Mouse (Mus musculus): ENCODE measurements around the gene Pcsk5. TPM values are rescaled to one million over a fixed set of nuclear protein-coding genes. Genes with fewer than 3 reads are reported as not detected.

The Pcsk5 gene
- polyA plus RNA-seq, 1 experiment = not detected

DNA sequence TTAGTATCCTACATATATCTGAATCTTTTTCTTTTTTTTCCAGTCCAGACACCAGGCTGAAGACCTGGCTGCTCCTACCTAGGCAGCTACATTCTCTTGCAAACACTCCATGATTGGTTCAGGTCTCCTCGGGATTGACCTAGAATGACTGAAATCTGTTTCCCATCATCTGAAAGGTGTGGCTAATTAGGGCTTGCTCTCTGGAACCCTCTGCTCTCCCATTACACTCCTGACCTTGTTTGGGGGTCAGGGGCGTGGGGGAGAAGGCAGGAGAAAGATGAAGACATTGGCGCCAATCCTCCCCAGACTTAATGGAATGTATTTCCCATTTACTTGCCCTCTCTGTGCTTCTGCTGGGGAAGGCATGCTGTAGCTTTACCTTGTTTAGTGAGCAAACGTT, 366.2 kb downstream of the Pcsk5 start:
- no peaks in the 10 kb centered on the region for H3K36me3 ChIP-seq (ENCODE audit: control insufficient read depth, insufficient read depth)
- TF ChIP-seq POLR2AphosphoS2 (IDR thresholded peaks at IDR 0.05; ENCODE audit: insufficient read length, low read depth) (no peak), MYOG (IDR thresholded peaks at IDR 0.05; ENCODE audit: control insufficient read depth in 1 of 3, insufficient read depth in 1 of 3, insufficient read length in 2 of 3, low read depth in 2 of 3) (no peak), TCF3 (IDR thresholded peaks at IDR 0.05; ENCODE audit: insufficient read length, low read depth) (no peak), USF1 (IDR thresholded peaks at IDR 0.05; ENCODE audit: low read depth) (no peak), MAX (IDR thresholded peaks at IDR 0.05; ENCODE audit: low read depth) (no peak), MYOD1 (IDR thresholded peaks at IDR 0.05; ENCODE audit: control insufficient read depth in 1 of 3, insufficient read length in 2 of 3, low read depth in 2 of 3) (no peak), REST (IDR thresholded peaks at IDR 0.05; ENCODE audit: insufficient read depth, insufficient read length) (no peak), POLR2A (IDR thresholded peaks at IDR 0.05; ENCODE audit: insufficient read length, low read depth) (no peak), SRF (IDR thresholded peaks at IDR 0.05; ENCODE audit: control insufficient read depth, insufficient read length, low read depth) (no peak), TCF12 (IDR thresholded peaks at IDR 0.05; ENCODE audit: insufficient read depth, poor library complexity, severe bottlenecking) (no peak), E2F4 (IDR thresholded peaks at IDR 0.05; ENCODE audit: insufficient read depth) (no peak), CEBPB (IDR thresholded peaks at IDR 0.05; ENCODE audit: insufficient read depth, poor library complexity, severe bottlenecking) (no peak)
- H3K4me3 ChIP-seq = no peak overlapping the region

DNA sequence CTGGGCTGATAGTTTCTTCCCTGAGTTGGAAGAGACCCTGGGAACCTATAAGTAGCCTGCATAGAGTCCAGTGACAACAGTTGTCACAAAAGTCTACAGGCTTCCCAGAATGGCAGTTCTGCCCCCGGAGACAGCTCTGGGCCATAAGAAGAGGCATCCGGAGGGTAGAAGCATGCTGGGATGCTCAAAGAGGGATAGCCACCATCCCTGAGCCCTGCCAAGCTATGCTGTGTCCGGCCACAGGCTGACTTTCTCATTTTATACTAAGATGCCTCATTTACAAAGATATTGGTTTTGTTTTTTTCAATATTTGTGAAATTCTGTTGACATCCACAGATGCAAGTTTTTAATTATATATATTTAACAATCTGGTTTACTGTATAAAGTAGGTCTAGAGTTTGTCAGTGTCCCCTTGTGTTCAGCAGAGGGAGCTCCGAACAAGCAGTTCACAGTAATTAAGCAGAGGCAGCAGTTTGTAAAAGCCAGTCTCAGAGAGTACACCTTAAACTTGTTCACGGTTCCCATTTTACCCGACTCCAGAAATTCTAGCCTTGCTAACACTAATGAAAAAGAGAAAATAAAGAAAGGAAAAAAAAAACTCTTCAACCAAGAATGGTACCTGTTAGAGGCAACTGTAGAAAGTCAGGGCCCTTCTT, 369.7 kb downstream of the Pcsk5 start:
- Histone ChIP-seq H3K4me3 (no peak overlapping the region), H3ac (ENCODE audit: control insufficient read depth, insufficient read length) (no peak overlapping the region), H3K4me2 (ENCODE audit: low read depth) (no peak overlapping the region), H3K27me3 (ENCODE audit: control insufficient read depth, insufficient read depth, insufficient read length) (no peaks in the 10 kb centered on the region), H3K36me3 (ENCODE audit: control insufficient read depth, insufficient read depth) (no peaks in the 10 kb centered on the region), H3K79me2 (ENCODE audit: control insufficient read depth, insufficient read depth) (no peaks in the 10 kb centered on the region)
- TF ChIP-seq MAX (IDR thresholded peaks at IDR 0.05; ENCODE audit: low read depth) (no peak), CEBPB (IDR thresholded peaks at IDR 0.05; ENCODE audit: insufficient read depth, poor library complexity, severe bottlenecking) (no peak), SRF (IDR thresholded peaks at IDR 0.05; ENCODE audit: control insufficient read depth, insufficient read length, low read depth) (no peak), USF1 (IDR thresholded peaks at IDR 0.05; ENCODE audit: low read depth) (no peak), MYOG (IDR thresholded peaks at IDR 0.05; ENCODE audit: control insufficient read depth in 1 of 3, insufficient read depth in 1 of 3, insufficient read length in 2 of 3, low read depth in 2 of 3) (no peak), POLR2A (IDR thresholded peaks at IDR 0.05; ENCODE audit: insufficient read length, low read depth) (no peak)

More for the DNA sequence above, 366.2 kb downstream of the Pcsk5 start:
- no peak overlapping the region for H3ac ChIP-seq (ENCODE audit: control insufficient read depth, insufficient read length)
- no peaks in the 10 kb centered on the region for H3K79me2 ChIP-seq (ENCODE audit: control insufficient read depth, insufficient read depth)
- H3K4me2 ChIP-seq (ENCODE audit: low read depth) = no peak overlapping the region
- no peaks in the 10 kb centered on the region for H3K27me3 ChIP-seq (ENCODE audit: control insufficient read depth, insufficient read depth, insufficient read length)

DNA sequence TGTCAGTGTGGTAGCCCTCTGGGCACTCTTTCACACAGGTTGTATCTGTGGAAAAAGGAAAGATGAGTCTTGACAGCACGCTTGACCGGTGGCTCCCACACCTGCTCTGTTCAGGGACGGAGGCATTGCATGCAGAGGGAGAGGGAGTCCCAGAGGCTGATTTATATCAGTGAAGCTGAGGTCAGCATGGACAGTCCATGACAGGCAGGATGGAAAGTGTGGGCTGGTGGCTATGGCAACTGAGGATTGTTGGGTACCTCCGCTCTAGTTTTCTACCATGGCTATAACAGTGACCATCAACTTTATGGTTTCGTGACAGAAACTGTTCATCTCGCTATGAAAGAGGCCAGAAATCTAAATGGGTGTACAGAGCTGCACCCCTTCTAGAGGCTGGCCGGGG, 385.4 kb downstream of the Pcsk5 start:
- Histone ChIP-seq H3K27me3 (ENCODE audit: control insufficient read depth, insufficient read depth, insufficient read length) (peaks cover 6% of the 10 kb centered on the region), H3K36me3 (ENCODE audit: control insufficient read depth, insufficient read depth) (no peaks in the 10 kb centered on the region), H3K4me2 (ENCODE audit: low read depth) (no peak overlapping the region), H3K79me2 (ENCODE audit: control insufficient read depth, insufficient read depth) (no peaks in the 10 kb centered on the region), H3K4me3 (no peak overlapping the region), H3ac (ENCODE audit: control insufficient read depth, insufficient read length) (no peak overlapping the region)
- TF ChIP-seq POLR2AphosphoS2 (IDR thresholded peaks at IDR 0.05; ENCODE audit: insufficient read length, low read depth) (no peak), TCF3 (IDR thresholded peaks at IDR 0.05; ENCODE audit: insufficient read length, low read depth) (no peak), SRF (IDR thresholded peaks at IDR 0.05; ENCODE audit: control insufficient read depth, insufficient read length, low read depth) (no peak), TCF12 (IDR thresholded peaks at IDR 0.05; ENCODE audit: insufficient read depth, poor library complexity, severe bottlenecking) (no peak), MAX (IDR thresholded peaks at IDR 0.05; ENCODE audit: low read depth) (no peak), CEBPB (IDR thresholded peaks at IDR 0.05; ENCODE audit: insufficient read depth, poor library complexity, severe bottlenecking) (no peak), USF1 (IDR thresholded peaks at IDR 0.05; ENCODE audit: low read depth) (no peak), MYOD1 (IDR thresholded peaks at IDR 0.05; ENCODE audit: control insufficient read depth in 1 of 3, insufficient read length in 2 of 3, low read depth in 2 of 3) (no peak)

- Histone ChIP-seq H3K79me2 (ENCODE audit: control insufficient read depth, insufficient read depth) (no peaks in the 10 kb centered on the region), H3K27me3 (ENCODE audit: control insufficient read depth, insufficient read depth, insufficient read length) (no peaks in the 10 kb centered on the region), H3K4me2 (ENCODE audit: low read depth) (no peak overlapping the region), H3K36me3 (ENCODE audit: control insufficient read depth, insufficient read depth) (no peaks in the 10 kb centered on the region), H3K4me3 (no peak overlapping the region), H3ac (ENCODE audit: control insufficient read depth, insufficient read length) (no peak overlapping the region)
- TF ChIP-seq MAX (IDR thresholded peaks at IDR 0.05; ENCODE audit: low read depth) (no peak), CEBPB (IDR thresholded peaks at IDR 0.05; ENCODE audit: insufficient read depth, poor library complexity, severe bottlenecking) (no peak), POLR2AphosphoS2 (IDR thresholded peaks at IDR 0.05; ENCODE audit: insufficient read length, low read depth) (no peak), TCF12 (IDR thresholded peaks at IDR 0.05; ENCODE audit: insufficient read depth, poor library complexity, severe bottlenecking) (no peak), E2F4 (IDR thresholded peaks at IDR 0.05; ENCODE audit: insufficient read depth) (no peak), TCF3 (IDR thresholded peaks at IDR 0.05; ENCODE audit: insufficient read length, low read depth) (no peak), MYOG (IDR thresholded peaks at IDR 0.05; ENCODE audit: control insufficient read depth in 1 of 3, insufficient read depth in 1 of 3, insufficient read length in 2 of 3, low read depth in 2 of 3) (no peak), POLR2A (IDR thresholded peaks at IDR 0.05; ENCODE audit: insufficient read length, low read depth) (no peak), SRF (IDR thresholded peaks at IDR 0.05; ENCODE audit: control insufficient read depth, insufficient read length, low read depth) (no peak), USF1 (IDR thresholded peaks at IDR 0.05; ENCODE audit: low read depth) (no peak), REST (IDR thresholded peaks at IDR 0.05; ENCODE audit: insufficient read depth, insufficient read length) (no peak), MYOD1 (IDR thresholded peaks at IDR 0.05; ENCODE audit: control insufficient read depth in 1 of 3, insufficient read length in 2 of 3, low read depth in 2 of 3) (no peak)
Measured at GRCm38 (mm10) chr19:17443581-17443980, 393.9 kb downstream of the Pcsk5 start.

Measured in myocyte (in vitro differentiated cells).